Mouse (Mus musculus) cerebellum, adult 2 months (tissue): ENCODE results near the gene Vrk3.

Experiments
- CTCF ChIP-seq: fragments of 200-500 bp; IDR thresholded peaks from 2 replicates; pipeline ENCODE4 v1.5.1; 2011; ENCODE audit warnings: low read depth, mild to moderate bottlenecking, control low read depth, low read length, moderate library complexity, borderline replicate concordance; ENCODE audit not compliant: insufficient read depth
- POLR2A ChIP-seq: fragments of 200-500 bp; IDR thresholded peaks from 2 replicates; pipeline ENCODE4 v1.6.1; 2011; ENCODE audit warnings: low read length, control low read depth, borderline replicate concordance; ENCODE audit not compliant: insufficient read depth

- no peak for TF ChIP-seq POLR2A
- no peak for TF ChIP-seq CTCF
Measured at GRCm38 (mm10) chr7:44809466-44809865, 61.3 kb downstream of the Vrk3 start.
